Mouse (Mus musculus): ENCODE data around the gene Figla. TPM values are rescaled to one million over a fixed set of nuclear protein-coding genes. Genes with fewer than 3 reads are reported as not detected.
A peak's percentile ranks its signal among the peaks of the same experiment; 100 is the strongest.

Figla gene
- polyA plus RNA-seq, 1 experiment from 2014 or later, result not detected

DNA sequence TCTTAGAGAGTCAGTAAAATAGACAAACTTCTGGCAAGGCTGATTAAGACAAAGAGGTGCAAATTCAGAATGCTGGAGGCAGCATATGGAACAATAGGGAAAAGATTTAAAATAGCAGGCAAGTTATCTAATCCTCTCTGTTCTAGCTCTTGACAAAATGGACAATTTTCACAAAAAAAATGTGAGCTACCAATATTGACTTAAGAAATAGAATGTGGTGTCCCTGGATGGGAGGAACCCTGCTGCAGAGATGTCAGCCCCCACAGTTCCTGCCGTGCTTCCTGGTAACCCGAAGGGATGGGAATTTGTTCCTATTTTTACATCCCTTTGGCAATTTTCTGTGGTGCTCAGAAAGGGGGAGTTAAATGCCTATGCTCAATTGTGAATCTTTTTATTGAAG is 22.9 kb downstream of the Figla start:
- DNase-seq (ENCODE audit: low spot score) (no peak), ATAC-seq (replicated peaks; ENCODE audit: low FRiP score, low read depth) (no peak)
- H3K4me2 ChIP-seq (ENCODE audit: low read length), result no peak overlapping the region
- H3K36me3 ChIP-seq (ENCODE audit: insufficient read depth, low read length), result no peaks in the 10 kb centered on the region
- no peaks in the 10 kb centered on the region for H3K27me3 ChIP-seq (ENCODE audit: insufficient read depth, low read length)
- WGBS, result 47% methylated on average over 2 of the region's 2 CpGs
- no peak for TF ChIP-seq CTCF (IDR thresholded peaks at IDR 0.05; ENCODE audit: low read depth)
- no peaks in the 10 kb centered on the region for H3K9me3 ChIP-seq (replicated peaks; ENCODE audit: low read length)
- no peak overlapping the region for H3K9ac ChIP-seq (ENCODE audit: low read depth, low read length)
- no peak overlapping the region for H3K4me3 ChIP-seq (replicated peaks; ENCODE audit: low read depth, low read length)
- no peaks in the 10 kb centered on the region for H3K4me1 ChIP-seq (replicated peaks; ENCODE audit: insufficient read depth, low read length)
- H3K27ac ChIP-seq, result no peak overlapping the region

GRCm38 (mm10) chr6:86040140-86040539 is 24.2 kb downstream of the Figla start:
- no peak for TF ChIP-seq CTCF (IDR thresholded peaks at IDR 0.05; ENCODE audit: low read depth)
- Histone ChIP-seq H3K4me3 (replicated peaks; ENCODE audit: low read depth, low read length) (no peak overlapping the region), H3K36me3 (ENCODE audit: insufficient read depth, low read length) (no peaks in the 10 kb centered on the region), H3K4me1 (replicated peaks; ENCODE audit: insufficient read depth, low read length) (no peaks in the 10 kb centered on the region), H3K4me2 (ENCODE audit: low read length) (no peak overlapping the region), H3K9me3 (replicated peaks; ENCODE audit: low read length) (no peaks in the 10 kb centered on the region), H3K27me3 (ENCODE audit: insufficient read depth, low read length) (no peaks in the 10 kb centered on the region), H3K27ac (no peak overlapping the region), H3K9ac (ENCODE audit: low read depth, low read length) (no peak overlapping the region)
- WGBS, result 68% methylated on average over 1 of the region's 1 CpGs
- ATAC-seq (replicated peaks; ENCODE audit: low FRiP score, low read depth), result no peak
- DNase-seq (ENCODE audit: low spot score), result no peak

GRCm38 (mm10) chr6:86047510-86047909 is 31.5 kb downstream of the Figla start:
- no peak for ATAC-seq (replicated peaks; ENCODE audit: low FRiP score, low read depth)
- no peak for TF ChIP-seq CTCF (IDR thresholded peaks at IDR 0.05; ENCODE audit: low read depth)
- Histone ChIP-seq H3K9ac (ENCODE audit: low read depth, low read length) (no peak overlapping the region), H3K4me2 (ENCODE audit: low read length) (no peak overlapping the region), H3K27ac (no peak overlapping the region), H3K27me3 (ENCODE audit: insufficient read depth, low read length) (no peaks in the 10 kb centered on the region), H3K9me3 (replicated peaks; ENCODE audit: low read length) (no peaks in the 10 kb centered on the region), H3K4me3 (replicated peaks; ENCODE audit: low read depth, low read length) (no peak overlapping the region), H3K4me1 (replicated peaks; ENCODE audit: insufficient read depth, low read length) (peaks cover 7% of the 10 kb centered on the region; the same call in 1 of the 2 replicates), H3K36me3 (ENCODE audit: insufficient read depth, low read length) (no peaks in the 10 kb centered on the region)
- DNase-seq (ENCODE audit: low spot score), result peak; percentile 26
- 64% methylated on average over 11 of the region's 11 CpGs for WGBS

- TF ChIP-seq CTCF (IDR thresholded peaks at IDR 0.05; ENCODE audit: low read depth), result no peak
- Histone ChIP-seq H3K27ac (no peak overlapping the region), H3K4me3 (replicated peaks; ENCODE audit: low read depth, low read length) (no peak overlapping the region), H3K9me3 (replicated peaks; ENCODE audit: low read length) (no peaks in the 10 kb centered on the region), H3K4me1 (replicated peaks; ENCODE audit: insufficient read depth, low read length) (peaks cover 7% of the 10 kb centered on the region; the same call in 1 of the 2 replicates), H3K36me3 (ENCODE audit: insufficient read depth, low read length) (no peaks in the 10 kb centered on the region), H3K27me3 (ENCODE audit: insufficient read depth, low read length) (no peaks in the 10 kb centered on the region), H3K9ac (ENCODE audit: low read depth, low read length) (no peak overlapping the region), H3K4me2 (ENCODE audit: low read length) (no peak overlapping the region)
- WGBS, result 38% methylated on average over 5 of the region's 5 CpGs
- no peak for ATAC-seq (replicated peaks; ENCODE audit: low FRiP score, low read depth)
- peak; percentile 29 for DNase-seq (ENCODE audit: low spot score)
These were observed 32.5 kb downstream of the Figla start for GRCm38 (mm10) chr6:86048509-86048908.

- no peak overlapping the region for H3K4me3 ChIP-seq (replicated peaks; ENCODE audit: low read depth, low read length)
- TF ChIP-seq CTCF (IDR thresholded peaks at IDR 0.05; ENCODE audit: low read depth), result no peak
- DNase-seq (ENCODE audit: low spot score), result no peak
- no peaks in the 10 kb centered on the region for H3K9me3 ChIP-seq (replicated peaks; ENCODE audit: low read length)
- H3K4me1 ChIP-seq (replicated peaks; ENCODE audit: insufficient read depth, low read length), result peaks cover 7% of the 10 kb centered on the region; the same call in 1 of the 2 replicates
- WGBS, result 53% methylated on average over 6 of the region's 6 CpGs
- no peak overlapping the region for H3K27ac ChIP-seq
- no peak overlapping the region for H3K4me2 ChIP-seq (ENCODE audit: low read length)
- H3K27me3 ChIP-seq (ENCODE audit: insufficient read depth, low read length), result no peaks in the 10 kb centered on the region
- ATAC-seq (replicated peaks; ENCODE audit: low FRiP score, low read depth), result no peak
- H3K36me3 ChIP-seq (ENCODE audit: insufficient read depth, low read length), result no peaks in the 10 kb centered on the region
- no peak overlapping the region for H3K9ac ChIP-seq (ENCODE audit: low read depth, low read length)
These were observed 34.8 kb downstream of the Figla start for GRCm38 (mm10) chr6:86050586-86051268.

DNA sequence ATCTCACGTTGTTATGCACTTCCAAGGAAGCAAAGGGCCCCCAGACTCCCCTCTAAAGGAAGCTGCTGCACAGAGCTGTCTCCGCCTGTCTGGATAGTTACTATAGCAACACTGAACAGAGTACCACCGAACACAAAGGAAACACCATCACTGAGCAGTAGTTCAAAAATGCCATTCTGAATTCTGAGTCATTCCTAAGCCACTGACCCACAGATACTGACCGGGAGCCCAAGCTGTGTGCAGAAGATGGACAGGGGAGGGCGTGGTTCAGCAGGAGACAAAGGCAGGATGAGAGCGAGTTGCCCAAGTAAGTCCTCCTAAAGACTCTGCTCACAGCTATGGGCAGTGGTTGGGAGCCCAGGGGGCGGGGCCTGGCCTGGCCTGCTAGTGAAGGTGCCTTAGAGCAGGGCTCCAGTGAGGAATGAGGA is 36.1 kb downstream of the Figla start:
- WGBS, result 32% methylated on average over 7 of the region's 7 CpGs
- DNase-seq (ENCODE audit: low spot score) (peak; percentile 10), ATAC-seq (replicated peaks; ENCODE audit: low FRiP score, low read depth) (peak; percentile 43; the same call in 1 of the 2 replicates)
- no peaks in the 10 kb centered on the region for H3K27me3 ChIP-seq (ENCODE audit: insufficient read depth, low read length)
- no peak overlapping the region for H3K27ac ChIP-seq
- no peak overlapping the region for H3K4me3 ChIP-seq (replicated peaks; ENCODE audit: low read depth, low read length)
- no peaks in the 10 kb centered on the region for H3K36me3 ChIP-seq (ENCODE audit: insufficient read depth, low read length)
- H3K9me3 ChIP-seq (replicated peaks; ENCODE audit: low read length), result no peaks in the 10 kb centered on the region
- no peak for TF ChIP-seq CTCF (IDR thresholded peaks at IDR 0.05; ENCODE audit: low read depth)
- H3K4me2 ChIP-seq (ENCODE audit: low read length), result no peak overlapping the region
- H3K4me1 ChIP-seq (replicated peaks; ENCODE audit: insufficient read depth, low read length), result peaks cover 7% of the 10 kb centered on the region; the same call in 1 of the 2 replicates
- H3K9ac ChIP-seq (ENCODE audit: low read depth, low read length), result no peak overlapping the region
